Mouse (Mus musculus) embryonic facial prominence, embryonic 14.5 days (tissue): ENCODE measurements around the gene Tmem160. TPM values are rescaled to one million over a fixed set of nuclear protein-coding genes. Genes with fewer than 3 reads are reported as not detected.
A peak's percentile ranks its signal among the peaks of the same experiment; 100 is the strongest.

Experiments
- ATAC-seq: fragments of 200-750 bp; cut with Nextera tagmentation; 2 replicates; pipeline ENCODE4 v1.8.0; 2017; ENCODE audit warnings: low read depth, moderate number of reproducible peaks, moderate TSS enrichment
- DNase-seq: peaks from one replicate; pipeline ENCODE4 v3.0.0-alpha.2; 2015; ENCODE audit warnings: low spot score
- H3K27ac ChIP-seq: fragments of 300-500 bp; sonication (generic); replicated peaks from 2 replicates; pipeline ENCODE4 v1.5.1; 2014; ENCODE audit warnings: low read depth, mild to moderate bottlenecking, low read length, moderate library complexity
- H3K27me3 ChIP-seq: fragments of 300-500 bp; sonication (generic); replicated peaks from 2 replicates; pipeline ENCODE4 v1.6.1; 2014; ENCODE audit warnings: low read length; ENCODE audit not compliant: control insufficient read depth, insufficient read depth
- H3K36me3 ChIP-seq: fragments of 300-500 bp; sonication (generic); 2 replicates; pipeline ENCODE4 v1.6.1; 2014; ENCODE audit warnings: low read length, mixed read lengths; ENCODE audit not compliant: control insufficient read depth, insufficient read depth
- H3K4me1 ChIP-seq: fragments of 300-500 bp; sonication (generic); 2 replicates; pipeline ENCODE4 v1.6.1; 2014; ENCODE audit warnings: antibody characterized with exemption, low read length; ENCODE audit not compliant: control insufficient read depth, insufficient read depth
- H3K4me2 ChIP-seq: fragments of 300-500 bp; sonication (generic); 2 replicates; pipeline ENCODE4 v1.6.1; 2014; ENCODE audit warnings: low read depth, mild to moderate bottlenecking, low read length, moderate library complexity, mixed read lengths
- H3K4me3 ChIP-seq: fragments of 300-500 bp; sonication (generic); 2 replicates; pipeline ENCODE4 v1.5.1; 2014; ENCODE audit warnings: low read depth, mild to moderate bottlenecking, low read length
- H3K9ac ChIP-seq: fragments of 300-500 bp; sonication (generic); 2 replicates; pipeline ENCODE4 v1.6.1; 2014; ENCODE audit warnings: low read depth, mild to moderate bottlenecking, low read length, moderate library complexity, mixed read lengths
- H3K9me3 ChIP-seq: fragments of 300-500 bp; sonication (generic); 2 replicates; pipeline ENCODE4 v1.6.1; 2016; ENCODE audit warnings: low read length; ENCODE audit not compliant: control insufficient read depth
- WGBS: fragments of 180-500 bp; shearing (Covaris S2); extraction: QIAGEN DNeasy Blood & Tissue Kit; methylation state at CpG from one replicate; pipeline ENCODE4 v1.1.7; 2014; 5-methylcytosine and 5-hydroxymethylcytosine counted together
- polyA plus RNA-seq: library from polyadenylated mRNA; unstranded; fragments of >200 nt; fragmentation: Nextera tagmentation; extraction: Ambion mirVana; gene quantifications from 2 replicates; pipeline ENCODE4 v1.2.1, GENCODE M21; 2014

Gene Tmem160
- polyA plus RNA-seq, 1 experiment from 2014 or later: 54.5 TPM

GRCm38 (mm10) chr7:16488816-16489215 is 36.2 kb downstream of the Tmem160 start:
- ATAC-seq: no peak
- Histone ChIP-seq H3K4me3 (no peak overlapping the region), H3K36me3 (no peaks in the 10 kb centered on the region), H3K9ac (no peak overlapping the region), H3K4me1 (no peaks in the 10 kb centered on the region), H3K4me2 (no peak overlapping the region), H3K27ac (no peak overlapping the region), H3K9me3 (no peaks in the 10 kb centered on the region), H3K27me3 (no peaks in the 10 kb centered on the region)
- DNase-seq: no peak

GRCm38 (mm10) chr7:16489948-16490347 is 37.4 kb downstream of the Tmem160 start:
- Histone ChIP-seq H3K4me1 (no peaks in the 10 kb centered on the region), H3K27me3 (no peaks in the 10 kb centered on the region), H3K9ac (no peak overlapping the region), H3K9me3 (no peaks in the 10 kb centered on the region), H3K4me3 (no peak overlapping the region), H3K27ac (no peak overlapping the region), H3K4me2 (no peak overlapping the region), H3K36me3 (0 out of 2 replicates have a peak, but pooled peaks cover under 1% of the 10 kb centered on the region)
- DNase-seq (no peak), ATAC-seq (no peak)
- WGBS: 85% methylated on average over 9 of the region's 9 CpGs

DNA sequence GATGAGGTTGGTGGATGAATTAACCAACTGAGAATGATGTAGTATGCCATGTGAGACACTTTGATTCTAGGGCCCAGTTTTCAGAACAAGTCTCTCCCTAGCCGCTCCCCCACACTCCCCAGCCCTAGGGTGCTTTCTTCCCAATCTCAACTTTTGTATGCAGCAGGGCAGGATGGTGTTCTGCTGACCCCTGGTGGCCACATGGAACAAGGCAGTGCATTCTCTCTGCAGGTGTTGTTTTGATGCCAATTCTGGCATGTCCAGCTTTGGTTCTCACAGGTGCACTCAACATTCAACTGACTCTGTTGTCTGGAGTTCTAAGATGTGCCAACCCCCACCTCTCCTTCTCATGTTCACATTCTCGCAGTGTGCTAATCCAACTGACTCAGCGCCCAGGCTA is 39.2 kb downstream of the Tmem160 start:
- H3K36me3 ChIP-seq: peaks cover 18% of the 10 kb centered on the region
- no peak overlapping the region for H3K4me3 ChIP-seq
- WGBS: 34% methylated on average over 3 of the region's 3 CpGs
- DNase-seq: peak; percentile 58
- no peak overlapping the region for H3K9ac ChIP-seq
- no peak overlapping the region for H3K4me2 ChIP-seq
- H3K4me1 ChIP-seq: no peaks in the 10 kb centered on the region
- peak; percentile 70 for ATAC-seq
- no peak overlapping the region for H3K27ac ChIP-seq
- no peaks in the 10 kb centered on the region for H3K27me3 ChIP-seq
- no peaks in the 10 kb centered on the region for H3K9me3 ChIP-seq

DNA sequence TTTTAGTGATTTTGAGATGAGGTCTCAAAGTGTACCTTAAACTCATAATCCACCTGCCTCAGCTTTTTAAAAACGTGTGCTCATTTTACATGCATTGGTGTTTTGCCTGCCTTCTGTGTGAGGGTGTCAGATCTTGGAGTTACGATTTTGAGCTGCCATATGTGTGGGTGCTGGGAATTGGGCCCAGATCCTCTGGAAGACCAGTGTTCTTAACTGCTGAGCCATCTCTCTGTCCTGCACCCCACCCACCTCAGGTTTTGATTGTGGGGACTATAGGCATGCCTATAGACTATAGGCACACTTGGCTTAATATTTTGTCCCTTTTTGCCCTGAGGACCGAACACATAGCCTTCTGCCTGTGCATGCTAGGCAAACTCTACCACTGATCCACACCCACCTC is 39.6 kb downstream of the Tmem160 start:
- no peak overlapping the region for H3K4me2 ChIP-seq
- H3K4me3 ChIP-seq: no peak overlapping the region
- H3K9ac ChIP-seq: no peak overlapping the region
- no peaks in the 10 kb centered on the region for H3K4me1 ChIP-seq
- 65% methylated on average over 3 of the region's 3 CpGs for WGBS
- no peaks in the 10 kb centered on the region for H3K27me3 ChIP-seq
- no peaks in the 10 kb centered on the region for H3K9me3 ChIP-seq
- ATAC-seq (no peak), DNase-seq (no peak)
- H3K36me3 ChIP-seq: peaks cover 23% of the 10 kb centered on the region
- H3K27ac ChIP-seq: no peak overlapping the region

- no peaks in the 10 kb centered on the region for H3K9me3 ChIP-seq
- 39% methylated on average over 2 of the region's 2 CpGs for WGBS
Observed at GRCm38 (mm10) chr7:16493361-16493760, 40.8 kb downstream of the Tmem160 start.

GRCm38 (mm10) chr7:16496260-16496659 is 43.7 kb downstream of the Tmem160 start:
- Histone ChIP-seq H3K36me3 (peaks cover 40% of the 10 kb centered on the region), H3K27ac (no peak overlapping the region), H3K9me3 (no peaks in the 10 kb centered on the region), H3K4me2 (no peak overlapping the region), H3K9ac (no peak overlapping the region), H3K4me3 (no peak overlapping the region), H3K27me3 (no peaks in the 10 kb centered on the region), H3K4me1 (no peaks in the 10 kb centered on the region)
- WGBS: 82% methylated on average over 3 of the region's 3 CpGs
- ATAC-seq (no peak), DNase-seq (no peak)

More at GRCm38 (mm10) chr7:16493361-16493760, 40.8 kb downstream of the Tmem160 start:
- Histone ChIP-seq H3K4me2 (no peak overlapping the region), H3K27me3 (no peaks in the 10 kb centered on the region), H3K27ac (no peak overlapping the region), H3K36me3 (peaks cover 34% of the 10 kb centered on the region), H3K4me3 (no peak overlapping the region), H3K4me1 (no peaks in the 10 kb centered on the region), H3K9ac (no peak overlapping the region)
- DNase-seq (no peak), ATAC-seq (no peak)

GRCm38 (mm10) chr7:16499671-16500104 is 47.1 kb downstream of the Tmem160 start:
- Histone ChIP-seq H3K4me1 (no peaks in the 10 kb centered on the region), H3K4me2 (no peak overlapping the region), H3K36me3 (peaks cover 73% of the 10 kb centered on the region), H3K27me3 (no peaks in the 10 kb centered on the region), H3K27ac (no peak overlapping the region), H3K9ac (no peak overlapping the region), H3K9me3 (no peaks in the 10 kb centered on the region), H3K4me3 (no peak overlapping the region)
- WGBS: 92% methylated on average over 6 of the region's 6 CpGs
- ATAC-seq (no peak; the same call in 1 of the 2 replicates), DNase-seq (no peak)

DNA sequence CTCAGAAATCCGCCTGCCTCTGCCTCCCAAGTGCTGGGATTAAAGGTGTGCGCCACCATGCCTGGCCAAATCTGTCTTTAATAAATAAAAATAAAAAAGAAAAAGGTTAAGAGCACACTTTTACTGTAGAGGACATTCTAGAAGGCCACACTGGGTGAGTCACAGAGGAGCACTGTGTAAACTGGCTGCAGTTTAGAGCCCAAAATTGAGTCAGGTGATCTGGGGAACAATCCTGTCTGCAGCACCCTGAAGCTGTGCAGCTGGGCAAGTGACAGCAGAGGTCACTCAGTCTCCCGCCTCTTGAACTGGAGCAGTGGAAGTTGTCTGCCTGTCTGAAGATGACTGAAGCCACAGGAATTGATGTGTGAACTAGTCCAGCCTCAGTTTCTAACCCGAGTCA is 49.0 kb downstream of the Tmem160 start:
- 93% methylated on average over 4 of the region's 4 CpGs for WGBS
- Histone ChIP-seq H3K9me3 (no peaks in the 10 kb centered on the region), H3K4me3 (no peak overlapping the region), H3K27me3 (no peaks in the 10 kb centered on the region), H3K4me1 (no peaks in the 10 kb centered on the region), H3K4me2 (no peak overlapping the region), H3K36me3 (peaks cover 74% of the 10 kb centered on the region), H3K9ac (no peak overlapping the region), H3K27ac (no peak overlapping the region)
- DNase-seq (no peak), ATAC-seq (no peak)

- peak; percentile 14 for DNase-seq
- Histone ChIP-seq H3K36me3 (peaks cover 68% of the 10 kb centered on the region), H3K4me1 (no peaks in the 10 kb centered on the region), H3K9ac (no peak overlapping the region), H3K4me3 (no peak overlapping the region), H3K27ac (no peak overlapping the region), H3K9me3 (no peaks in the 10 kb centered on the region), H3K4me2 (no peak overlapping the region), H3K27me3 (no peaks in the 10 kb centered on the region)
- no peak for ATAC-seq
- WGBS: 81% methylated on average over 2 of the region's 2 CpGs
Observed at GRCm38 (mm10) chr7:16504573-16505225, 52.1 kb downstream of the Tmem160 start.
